Mouse (Mus musculus): ENCODE results near the gene Rsad1.
A peak's percentile ranks its signal among the peaks of the same experiment; 100 is the strongest.

The Rsad1 gene

DNA sequence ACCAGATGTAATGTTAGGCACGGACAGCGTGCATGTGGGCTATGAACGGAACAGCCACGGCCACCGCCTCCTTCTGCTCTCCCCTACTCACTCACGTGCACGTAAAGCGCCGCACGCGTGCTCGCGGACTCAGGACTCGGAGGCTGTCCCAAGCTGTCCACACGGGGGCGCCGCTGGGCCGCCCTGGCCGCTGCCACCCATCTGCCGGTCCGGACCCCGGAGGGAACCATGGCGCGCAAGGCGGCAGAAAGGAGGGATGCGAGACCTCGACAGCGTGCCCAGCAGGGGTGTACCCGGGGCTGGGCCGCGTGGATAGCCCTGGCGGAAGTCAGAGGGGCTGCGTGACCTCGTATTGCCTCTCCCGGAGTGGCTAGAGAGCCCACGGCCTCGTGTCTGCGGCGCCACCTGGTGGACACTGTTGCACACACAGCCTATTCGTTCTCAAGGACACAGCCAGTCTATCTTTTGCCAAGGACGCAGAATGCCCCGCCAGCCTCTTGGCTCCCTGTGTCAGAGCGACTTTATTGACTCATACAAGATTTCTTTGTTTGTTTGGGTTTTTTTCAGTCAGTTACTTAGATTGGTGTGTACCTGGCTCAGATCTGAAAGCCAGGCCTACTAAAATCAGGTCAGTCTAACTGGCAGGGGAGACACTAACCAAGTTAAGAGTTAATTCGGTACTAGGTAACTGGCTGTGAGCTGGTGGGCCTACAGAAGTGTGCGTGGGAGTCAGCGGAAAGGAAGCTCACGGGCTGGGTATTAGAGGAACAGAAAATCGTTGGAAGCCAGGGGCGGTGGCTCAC, at the start of gene Rsad1:
TSS of gene Rsad1 (minus strand) at position 368 of the 803 bp plus-strand sequence.
- peak; percentile 96 for DNase-seq (ENCODE audit: low spot score)

DNA sequence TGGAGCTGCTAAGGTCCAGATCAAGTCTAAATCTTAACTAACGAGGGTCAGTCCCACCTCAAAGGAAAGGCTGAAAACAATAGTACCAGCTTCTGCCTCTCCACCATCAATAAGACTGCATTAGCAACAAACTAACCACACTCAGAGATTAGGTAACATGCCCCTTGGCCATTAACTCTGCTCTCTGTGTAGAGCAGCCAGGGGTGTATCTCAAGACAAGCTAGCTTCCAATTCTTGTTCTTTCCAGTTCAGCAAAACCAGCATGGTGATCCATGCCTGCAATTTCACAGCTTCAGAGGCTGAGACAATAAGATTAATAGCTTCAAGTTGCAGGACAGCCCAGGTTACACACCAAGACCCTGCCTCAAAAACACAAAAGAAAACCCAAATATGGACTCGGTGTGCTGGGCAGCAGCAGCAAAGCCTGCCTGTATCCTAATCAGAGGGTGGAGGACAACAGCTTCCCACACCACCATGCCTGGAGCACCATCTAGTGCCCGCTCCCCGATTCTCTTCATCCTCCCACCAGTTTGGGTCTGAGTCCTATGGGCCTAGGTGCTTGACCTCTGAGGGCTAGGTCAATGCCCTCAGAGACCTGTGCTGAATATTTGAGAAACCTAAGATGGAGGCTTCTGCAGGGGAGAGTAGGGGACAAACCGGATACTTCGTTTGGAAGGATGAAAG, 49.5 kb upstream of the Rsad1 start:
- no peak for DNase-seq (ENCODE audit: low spot score)

DNA sequence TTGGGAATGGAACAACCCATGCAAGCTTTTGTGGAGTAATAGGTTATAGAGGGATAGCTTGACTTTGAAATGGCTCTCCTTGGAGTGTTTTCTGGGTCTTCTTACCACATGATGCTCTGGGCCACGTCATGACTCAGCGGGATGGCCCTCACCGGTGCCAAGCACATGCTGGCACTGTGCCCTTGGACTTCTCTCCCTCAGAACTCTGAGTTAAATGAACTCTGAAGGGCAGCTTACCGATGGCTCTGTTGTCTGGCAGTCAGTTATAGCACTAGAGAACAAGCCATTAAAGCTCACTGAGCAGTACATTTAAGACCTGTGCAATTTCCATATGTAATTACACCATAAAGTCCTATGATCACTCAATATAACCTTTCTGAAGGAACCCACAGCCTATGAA, 48.3 kb upstream of the Rsad1 start:
- DNase-seq (ENCODE audit: low spot score): no peak

DNA sequence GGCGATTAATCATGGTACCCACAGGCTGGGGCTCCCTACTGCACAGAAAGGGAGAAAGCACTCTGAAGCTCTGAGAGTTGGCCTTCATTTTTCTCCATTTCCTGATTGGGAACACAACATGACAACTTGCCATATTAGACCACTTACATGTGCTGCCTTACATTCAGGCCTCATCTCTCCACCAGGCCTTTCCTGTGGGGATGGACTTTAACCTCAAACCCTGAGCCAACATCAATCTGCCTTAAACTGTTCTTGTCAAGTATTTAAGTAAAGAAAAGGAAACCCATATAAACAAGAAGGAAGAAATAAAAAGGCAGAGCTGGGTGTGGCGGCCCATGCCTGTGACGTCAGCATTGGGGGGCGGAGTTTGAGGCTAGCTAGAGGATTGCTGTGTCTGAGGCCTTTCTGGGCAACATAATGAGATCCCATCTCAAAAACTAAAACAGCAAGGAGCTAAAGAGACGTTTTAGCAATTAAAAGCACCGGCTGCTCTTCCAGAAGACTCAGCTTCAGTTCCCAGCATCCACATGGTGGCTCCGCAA, 47.3 kb upstream of the Rsad1 start:
- DNase-seq (ENCODE audit: low spot score): no peak

DNA sequence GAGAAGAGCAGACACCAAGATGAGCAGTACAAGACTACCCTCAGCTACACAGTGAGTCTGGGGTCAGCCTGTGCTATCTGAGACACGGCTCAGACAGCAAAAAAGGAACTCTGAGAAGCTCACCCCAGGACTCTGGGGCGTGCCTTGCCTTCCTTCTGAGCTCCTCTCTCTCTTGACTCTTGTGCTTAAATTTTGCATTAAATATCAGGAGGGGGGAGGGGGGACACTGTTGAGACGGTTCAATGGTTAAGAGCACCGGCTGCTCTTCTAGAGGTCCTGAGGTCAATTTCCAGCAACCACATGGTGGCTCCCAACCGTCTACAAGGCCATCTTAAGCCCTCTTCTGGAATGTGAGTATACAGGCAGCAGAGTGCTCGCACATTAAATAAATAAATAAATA, 38.5 kb upstream of the Rsad1 start:
- no peak for DNase-seq (ENCODE audit: low spot score)

DNA sequence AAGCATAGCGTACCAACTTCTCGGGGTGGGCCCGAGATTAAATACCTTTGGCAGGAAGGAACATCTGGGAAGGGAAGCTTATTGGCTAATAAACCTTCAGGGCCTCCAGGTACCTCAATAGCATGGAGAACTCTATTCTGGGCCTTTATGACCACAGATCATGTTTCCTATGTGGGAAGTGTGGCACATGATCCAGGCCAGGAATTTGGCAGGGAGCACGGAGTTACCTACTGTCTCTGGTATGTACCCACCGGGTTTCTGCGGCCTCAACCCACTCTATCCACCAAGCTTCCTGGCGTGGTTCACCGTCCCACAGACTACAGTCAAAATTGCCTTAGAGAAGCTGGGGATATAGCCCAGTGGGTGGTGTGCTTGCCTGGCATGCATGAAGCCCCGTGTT, 36.0 kb upstream of the Rsad1 start:
- no peak for DNase-seq (ENCODE audit: low spot score)

DNA sequence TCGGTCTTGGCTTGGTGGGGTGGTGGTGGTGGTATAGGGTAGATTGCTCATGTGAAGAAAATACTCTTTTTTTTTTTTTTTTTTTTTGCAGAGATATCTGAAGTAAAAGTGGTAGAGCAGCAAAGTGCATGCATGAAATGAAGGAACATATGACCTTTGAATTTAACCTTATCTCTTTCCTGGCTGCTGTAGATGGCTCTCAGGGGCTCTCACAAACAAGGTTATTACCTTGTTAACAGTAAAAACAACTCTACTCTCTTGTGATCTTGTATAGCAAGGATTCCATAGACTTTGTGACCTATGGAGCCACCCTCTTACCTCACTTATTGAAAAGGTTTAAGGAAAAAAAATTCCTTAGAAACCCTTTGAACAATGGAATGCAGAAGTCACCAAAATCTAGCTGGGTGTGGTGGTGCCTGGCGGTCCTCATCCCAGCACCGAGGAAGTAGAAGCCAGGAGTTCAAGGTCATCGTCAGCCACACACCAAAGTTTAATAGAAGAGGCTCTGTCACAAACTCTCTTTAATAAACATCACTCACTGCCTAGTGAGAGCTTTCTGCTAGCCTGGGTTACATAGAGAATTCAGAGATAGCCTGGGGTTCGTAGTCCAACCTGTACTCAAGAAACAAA, 31.2 kb upstream of the Rsad1 start:
- DNase-seq (ENCODE audit: low spot score): no peak

DNA sequence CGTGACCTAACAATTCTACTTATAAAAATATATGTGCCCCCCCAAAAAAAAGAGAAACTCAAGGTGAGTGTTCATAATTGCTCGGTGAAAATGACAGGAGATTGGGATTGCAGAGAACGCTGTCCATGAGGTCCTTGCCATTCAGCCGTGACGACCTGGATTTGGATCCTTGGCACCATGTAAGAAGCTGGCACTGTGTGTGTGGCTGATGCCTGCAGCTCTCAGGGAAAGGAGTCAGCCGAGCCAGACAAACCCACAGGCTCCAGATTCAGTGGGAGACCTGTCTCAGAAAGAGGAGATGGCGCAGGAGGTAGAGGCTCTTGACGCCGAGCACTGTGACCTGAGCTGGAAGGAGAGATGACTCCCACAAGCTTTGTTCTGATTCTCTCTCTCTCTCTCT, 27.3 kb upstream of the Rsad1 start:
- no peak for DNase-seq (ENCODE audit: low spot score)

DNA sequence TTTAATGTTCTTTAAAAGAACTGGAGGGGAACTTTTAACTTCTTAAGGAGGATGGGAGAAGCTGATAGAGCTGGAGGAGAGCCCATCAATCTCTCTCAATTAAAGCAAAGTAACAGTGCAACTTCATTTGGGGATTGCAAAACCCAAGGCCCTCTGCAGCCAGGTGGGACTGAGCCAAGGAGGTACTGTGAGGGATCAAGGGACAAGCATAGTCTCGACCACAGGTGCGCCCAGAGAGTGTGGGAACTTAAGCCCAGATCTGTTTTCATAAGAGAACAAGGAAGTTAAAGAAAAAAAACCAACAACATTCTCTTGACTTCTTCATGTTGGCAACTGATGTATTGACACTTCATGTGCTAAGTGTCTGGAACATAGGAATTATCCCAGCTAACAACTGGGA, 26.0 kb upstream of the Rsad1 start:
- DNase-seq (ENCODE audit: low spot score): no peak

DNA sequence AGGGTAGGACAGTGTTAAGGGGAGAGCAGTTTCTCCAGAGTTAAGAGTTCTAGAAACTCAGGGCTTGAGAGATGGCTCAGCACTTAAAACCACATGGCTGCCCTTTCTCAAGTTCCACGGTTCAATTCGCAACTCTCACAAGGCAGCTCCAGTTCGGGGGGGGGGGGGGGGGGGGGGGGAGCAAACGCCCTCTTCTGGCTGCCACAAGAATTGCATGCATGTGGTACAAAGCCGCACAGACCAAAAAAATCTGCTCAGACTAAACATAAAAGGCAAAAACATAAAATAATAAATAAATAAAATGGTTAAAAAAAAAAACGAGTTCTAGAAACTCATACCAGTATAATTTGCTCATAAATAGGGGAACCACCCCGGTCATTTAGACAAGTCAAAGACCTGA, 25.5 kb upstream of the Rsad1 start:
- no peak for DNase-seq (ENCODE audit: low spot score)

DNA sequence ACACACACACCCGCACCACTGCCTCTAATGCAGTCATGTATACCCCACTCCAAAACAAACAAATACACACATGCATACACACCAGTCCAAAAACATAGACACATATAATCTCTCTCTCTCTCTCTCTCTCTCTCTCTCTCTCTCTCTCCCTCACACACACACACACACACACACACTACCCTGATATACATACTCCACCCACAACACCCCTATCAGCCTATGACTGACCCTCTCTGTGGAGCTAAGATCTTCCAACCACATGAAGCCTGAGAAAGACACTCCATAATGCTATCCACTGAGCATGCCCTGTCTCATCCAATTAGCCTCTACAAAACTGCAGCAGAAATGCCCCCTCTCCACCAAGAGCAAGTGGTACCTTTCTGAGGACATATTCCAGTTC, 22.8 kb upstream of the Rsad1 start:
- DNase-seq (ENCODE audit: low spot score): no peak

DNA sequence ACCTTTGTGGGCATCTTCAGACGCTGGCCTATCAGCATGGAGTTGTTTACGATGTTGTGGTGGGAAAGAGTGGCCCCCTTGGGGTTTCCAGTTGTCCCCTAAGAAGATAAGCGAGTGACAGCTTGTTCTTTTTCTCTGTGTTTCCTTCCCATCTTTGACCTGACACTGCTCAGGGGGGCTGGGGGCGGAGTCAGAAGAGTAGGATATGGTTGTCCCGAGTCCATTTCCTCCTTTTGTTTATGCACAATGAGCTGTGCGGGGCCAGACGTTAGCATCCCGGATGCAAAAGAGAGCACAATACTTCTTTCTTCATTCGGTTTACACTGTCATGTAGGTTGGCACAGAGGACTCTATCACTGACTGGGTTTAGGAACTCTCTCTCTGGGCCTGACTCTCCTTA, 21.6 kb upstream of the Rsad1 start:
- DNase-seq (ENCODE audit: low spot score): no peak

DNA sequence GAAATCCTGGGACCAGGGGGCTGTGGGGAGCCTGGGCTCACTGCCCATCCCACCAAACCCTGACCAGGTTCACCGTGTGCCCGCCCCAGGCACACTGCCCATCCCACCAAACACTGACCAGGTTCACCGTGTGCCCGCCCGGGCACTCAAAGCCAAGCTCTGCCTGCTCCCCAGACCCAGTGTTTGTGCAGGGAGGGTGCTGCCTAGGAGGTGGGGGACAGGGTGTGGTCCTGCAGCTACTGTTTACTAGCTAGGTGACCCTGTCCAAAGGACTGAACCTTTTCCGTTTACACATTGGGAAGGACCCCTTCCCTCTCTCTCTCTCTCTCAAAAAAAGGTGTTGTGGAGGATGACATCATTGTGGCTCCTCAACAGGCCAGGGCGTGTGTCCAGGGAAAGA, 18.3 kb upstream of the Rsad1 start:
- DNase-seq (ENCODE audit: low spot score): no peak

DNA sequence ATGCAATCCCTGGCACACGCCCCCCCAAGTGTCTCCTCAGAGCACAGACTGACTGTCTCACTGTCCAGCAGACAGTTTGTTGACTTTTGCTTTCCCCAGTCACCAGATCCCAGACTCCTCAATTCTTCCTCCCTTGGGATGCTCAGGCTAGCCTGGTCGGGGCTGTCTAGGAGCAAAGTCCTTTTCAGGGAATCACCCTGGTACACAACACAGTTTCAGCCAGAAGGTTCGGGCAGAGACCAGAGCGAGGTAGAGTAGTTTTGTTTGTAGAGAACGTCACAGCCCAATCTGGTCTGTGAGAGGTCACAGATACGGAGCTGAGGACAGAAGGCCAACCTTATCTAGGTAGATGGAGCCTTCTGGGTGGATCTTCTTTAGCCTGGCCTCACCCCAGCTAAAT, 17.5 kb upstream of the Rsad1 start:
- no peak for DNase-seq (ENCODE audit: low spot score)

DNA sequence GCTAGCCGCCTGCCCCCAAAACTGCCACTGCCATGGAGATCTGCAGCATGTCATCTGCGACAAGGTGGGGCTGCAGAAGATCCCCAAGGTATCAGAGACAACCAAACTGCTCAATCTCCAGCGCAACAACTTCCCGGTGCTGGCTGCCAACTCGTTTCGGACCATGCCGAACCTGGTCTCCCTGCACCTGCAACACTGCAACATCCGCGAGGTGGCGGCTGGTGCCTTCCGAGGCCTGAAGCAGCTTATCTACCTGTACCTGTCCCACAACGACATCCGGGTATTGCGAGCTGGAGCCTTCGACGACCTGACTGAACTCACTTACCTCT, 16.1 kb upstream of the Rsad1 start:
- peak; percentile 34 for DNase-seq (ENCODE audit: low spot score)

DNA sequence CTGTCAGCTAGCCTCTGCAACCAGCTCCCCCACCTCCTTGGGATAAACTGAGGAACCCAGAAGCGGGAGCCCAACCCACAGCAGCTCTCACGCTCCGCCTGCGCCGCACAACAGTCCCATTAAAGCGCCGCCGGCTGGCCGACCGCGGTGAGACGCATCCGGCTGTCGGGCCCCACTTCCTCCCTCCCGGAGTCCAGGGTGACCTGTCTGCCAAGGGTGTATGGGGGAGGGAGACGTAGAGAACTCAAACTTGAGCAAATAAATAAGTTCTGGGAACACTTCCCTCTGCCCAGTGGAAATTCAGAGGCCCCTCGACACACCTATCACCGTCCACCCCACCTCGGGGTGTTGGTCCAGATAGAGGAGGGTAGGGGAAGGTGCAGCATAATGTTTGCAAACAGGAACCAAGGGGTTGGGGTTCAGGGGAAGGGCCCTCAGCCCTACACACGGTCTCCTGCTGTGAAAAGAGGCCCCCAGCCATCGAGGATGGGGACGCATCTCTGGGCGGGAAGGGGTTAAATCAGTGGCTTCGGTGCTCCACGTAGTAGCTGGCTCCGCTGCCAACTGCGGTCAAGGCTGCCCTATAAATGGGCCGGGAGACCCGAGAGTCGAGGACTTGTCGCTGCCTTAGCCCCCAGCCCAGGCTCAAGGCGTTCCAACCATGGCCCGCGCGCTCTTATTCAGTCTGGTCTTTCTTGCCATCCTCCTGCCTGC, 15.5 kb upstream of the Rsad1 start, which contains the start of gene Chad:
TSS of gene Chad (plus strand) at position 611 of the 714 bp plus-strand sequence.
- peak; percentile 39 for DNase-seq (ENCODE audit: low spot score)

DNA sequence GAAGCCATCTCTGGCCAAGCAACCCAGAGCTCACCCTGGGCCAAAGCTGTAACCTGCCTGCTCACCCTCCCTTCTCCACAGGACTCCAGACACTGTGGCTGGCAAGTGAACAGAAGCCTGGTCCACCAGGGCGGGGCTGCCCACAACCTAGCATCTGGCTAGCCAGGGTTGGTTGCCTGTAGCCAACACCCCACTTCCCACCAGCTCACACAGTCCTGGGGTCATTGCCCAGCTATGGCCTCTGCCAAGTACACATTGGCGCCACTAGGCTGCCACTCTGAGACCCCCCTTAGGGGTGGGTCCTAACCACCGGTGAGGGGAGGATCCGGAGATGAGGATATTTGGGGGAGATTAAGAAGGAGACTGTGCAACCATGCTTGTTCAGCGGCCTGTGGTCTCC, 14.8 kb upstream of the Rsad1 start:
- DNase-seq (ENCODE audit: low spot score): no peak

DNA sequence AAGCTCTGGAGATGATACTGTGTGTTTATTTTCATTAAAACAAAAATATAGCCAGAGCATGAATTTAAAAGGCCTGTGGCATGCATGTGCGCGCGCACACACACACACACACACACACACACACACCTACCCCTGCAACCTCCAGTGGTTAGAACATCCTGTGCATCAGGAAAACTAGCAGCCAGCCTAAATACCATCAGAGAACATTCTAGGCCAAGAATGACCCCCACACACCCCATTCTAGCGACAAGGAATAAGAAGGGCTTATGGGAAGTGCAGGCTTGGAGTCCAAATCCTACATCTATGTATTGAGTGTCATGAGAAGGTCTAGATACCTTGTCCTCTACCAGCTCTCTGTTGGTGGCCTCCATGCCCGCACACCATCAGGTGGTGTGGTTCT, 14.3 kb upstream of the Rsad1 start:
- DNase-seq (ENCODE audit: low spot score): no peak

DNA sequence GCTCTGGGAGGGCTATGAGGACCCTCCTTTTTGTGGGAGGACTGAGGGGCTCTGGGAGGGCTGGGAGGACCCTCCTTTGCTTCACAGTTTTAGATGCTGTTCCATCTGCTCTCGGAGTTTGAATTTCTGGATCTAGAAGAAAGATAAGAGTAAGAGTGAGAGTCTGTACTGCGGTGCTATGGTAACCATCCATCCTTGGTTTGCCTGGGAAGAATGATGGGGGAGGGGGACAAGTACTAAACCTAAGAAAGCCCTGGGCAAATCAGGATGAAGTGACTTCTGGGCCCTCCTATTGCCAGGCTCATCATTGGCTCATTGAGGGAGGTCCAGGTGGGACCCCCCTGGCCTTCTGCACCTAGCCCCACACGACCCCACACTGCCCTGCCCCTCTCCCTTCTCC, 9.2 kb upstream of the Rsad1 start:
- DNase-seq (ENCODE audit: low spot score): no peak

DNA sequence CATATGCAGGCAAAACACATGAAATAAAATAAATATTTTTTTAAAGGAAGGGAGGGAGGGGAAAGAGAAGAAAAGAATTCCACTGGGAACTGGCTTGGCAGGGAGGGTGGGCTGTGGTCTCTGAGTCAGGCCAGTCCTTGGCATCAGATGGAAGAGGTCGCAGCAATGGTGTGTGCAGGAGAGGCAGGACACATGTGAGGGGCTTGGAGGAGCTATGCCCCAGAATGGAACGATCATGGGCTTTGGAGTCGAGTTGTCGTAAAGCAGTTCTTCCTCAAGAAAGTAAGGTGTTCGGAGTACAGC, 1.3 kb upstream of the Rsad1 start:
- DNase-seq (ENCODE audit: low spot score): no peak

DNA sequence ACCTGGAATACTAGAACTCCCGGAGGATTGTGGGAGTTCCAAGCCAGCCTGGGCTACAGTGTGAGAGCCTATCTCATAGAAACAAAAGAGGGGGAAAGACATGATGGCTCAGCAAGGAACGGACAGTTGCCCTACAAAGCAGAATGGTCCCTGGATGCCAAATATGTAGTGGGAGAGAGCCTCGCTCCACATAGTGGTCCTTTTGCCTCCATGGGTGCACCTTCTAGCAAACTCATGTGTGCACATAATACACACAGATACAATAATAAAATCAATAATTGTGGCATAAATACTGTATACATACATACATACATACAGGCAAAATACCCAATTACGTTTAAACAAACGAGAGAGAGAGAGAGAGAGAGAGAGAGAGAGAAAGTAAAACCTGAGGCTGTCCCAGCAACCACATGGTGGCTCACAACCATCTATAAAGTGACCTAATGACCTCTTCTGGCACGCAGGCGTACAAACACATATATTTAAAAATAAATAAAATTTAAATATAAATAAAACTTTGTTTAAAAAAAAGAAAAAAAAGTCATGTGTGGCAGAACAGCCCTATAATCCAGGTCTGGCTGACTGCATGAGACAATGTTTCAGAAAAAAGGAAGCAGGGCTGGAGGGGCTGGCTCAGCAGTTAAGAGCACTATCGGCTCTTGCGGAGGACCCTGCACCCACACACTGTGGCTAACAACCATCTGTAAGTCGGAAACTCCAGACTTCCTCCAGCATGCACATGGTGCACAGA, 811 bp upstream of the Rsad1 start:
- DNase-seq (ENCODE audit: low spot score): no peak

Measured in urinary bladder, postnatal 25 days (tissue).